Mouse (Mus musculus): Measurements from ENCODE around the gene Tent4a.
"Not testable (repeated sequence)": the region's sequence is repeated elsewhere in the genome, so short reads cannot be mapped to it uniquely, and the experiment has no call there.

Tent4a gene

GRCm38 (mm10) chr13:69534334-69534653 lies at the start of gene Tent4a:
Gene Tent4a, minus strand, starts transcription at chr13:69534617.
- DNase-seq (ENCODE audit: low spot score in 2 of 2), result no peak

GRCm38 (mm10) chr13:69583591-69583990 lies 49.2 kb upstream of the Tent4a start:
- DNase-seq (ENCODE audit: low spot score in 2 of 2), result no peak

GRCm38 (mm10) chr13:69582411-69582810 lies 48.0 kb upstream of the Tent4a start:
- DNase-seq (ENCODE audit: low spot score in 2 of 2), result no peak

DNA sequence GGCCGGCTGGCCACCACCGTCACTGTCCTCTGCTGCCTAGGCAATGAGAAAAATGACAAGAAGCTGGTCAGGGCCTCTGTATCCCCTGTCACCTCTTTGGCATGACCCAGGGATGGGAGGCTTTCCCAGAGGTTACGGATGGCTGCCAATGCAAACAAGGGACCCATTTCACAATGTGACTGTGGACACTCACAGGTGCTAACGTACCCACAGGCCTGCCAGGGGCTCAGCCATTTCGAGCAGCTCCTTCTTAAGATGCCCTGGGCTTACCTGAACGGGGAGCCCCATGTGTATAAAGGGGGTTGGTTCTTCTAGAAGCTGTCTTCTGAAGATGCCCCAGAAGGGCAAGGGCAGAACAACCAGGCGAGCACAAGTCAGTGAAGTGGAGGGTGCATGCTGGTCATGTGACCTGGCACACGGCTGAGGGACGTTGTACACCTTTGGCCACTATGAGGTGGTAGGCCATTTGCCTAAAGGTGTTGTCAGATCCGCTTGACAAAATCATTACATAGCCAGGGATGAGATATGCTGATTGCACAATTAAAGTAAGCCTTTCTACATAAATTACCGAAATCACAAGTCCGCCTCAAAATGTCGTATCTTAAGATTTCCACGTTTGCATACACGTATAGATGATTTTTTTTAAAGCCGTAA lies 42.9 kb upstream of the Tent4a start:
- DNase-seq (ENCODE audit: low spot score in 2 of 2), result no peak

- DNase-seq (ENCODE audit: low spot score in 2 of 2), result no peak
These were observed 42.3 kb upstream of the Tent4a start for GRCm38 (mm10) chr13:69576676-69577075.

DNA sequence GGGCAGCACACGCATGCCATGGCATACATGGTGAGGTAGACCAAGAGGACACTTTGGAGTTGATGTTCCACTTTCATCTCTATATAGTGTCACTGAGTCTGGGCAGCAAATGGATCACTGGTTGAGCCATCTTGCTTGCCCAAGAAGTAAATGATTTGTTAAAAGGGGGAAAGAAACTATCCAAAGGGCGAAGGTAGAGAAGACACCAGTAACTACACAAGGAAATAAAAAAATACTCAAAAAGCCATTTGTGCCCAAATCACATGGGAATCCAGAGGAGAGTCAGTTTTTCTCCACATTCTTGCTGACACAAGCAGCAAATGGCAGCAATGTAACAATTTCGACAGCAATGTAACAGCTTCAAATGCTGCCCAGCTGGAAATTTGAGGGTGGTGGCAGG lies 38.2 kb upstream of the Tent4a start:
- no peak for DNase-seq (ENCODE audit: low spot score in 2 of 2)

DNA sequence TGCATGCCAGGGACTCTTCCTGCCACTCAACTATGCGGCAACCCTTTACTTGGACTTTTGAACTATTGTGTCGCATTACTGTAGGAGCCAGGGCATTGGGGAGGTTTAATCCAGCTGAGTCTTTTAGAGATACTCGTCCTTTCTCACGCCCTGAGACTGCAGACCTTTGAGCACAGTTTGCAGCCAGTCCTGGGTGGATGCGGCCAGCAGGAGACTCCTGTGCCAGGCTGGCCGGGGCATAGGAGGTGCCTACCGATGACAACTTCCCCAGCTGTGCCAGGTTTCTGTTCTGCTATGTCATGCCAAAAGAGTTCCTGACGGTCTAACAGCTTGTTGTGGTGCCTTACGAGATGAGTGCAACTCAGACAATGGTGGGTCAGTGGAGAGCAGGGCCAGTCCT lies 34.8 kb upstream of the Tent4a start:
- DNase-seq (ENCODE audit: low spot score in 2 of 2), result no peak

GRCm38 (mm10) chr13:69565401-69565800 lies 31.0 kb upstream of the Tent4a start:
- DNase-seq (ENCODE audit: low spot score in 2 of 2), result not testable (repeated sequence)

- no peak for DNase-seq (ENCODE audit: low spot score in 2 of 2)
These were observed 30.2 kb upstream of the Tent4a start for GRCm38 (mm10) chr13:69564573-69564972.

GRCm38 (mm10) chr13:69563905-69564304 lies 29.5 kb upstream of the Tent4a start:
- DNase-seq (ENCODE audit: low spot score in 2 of 2), result no peak

DNA sequence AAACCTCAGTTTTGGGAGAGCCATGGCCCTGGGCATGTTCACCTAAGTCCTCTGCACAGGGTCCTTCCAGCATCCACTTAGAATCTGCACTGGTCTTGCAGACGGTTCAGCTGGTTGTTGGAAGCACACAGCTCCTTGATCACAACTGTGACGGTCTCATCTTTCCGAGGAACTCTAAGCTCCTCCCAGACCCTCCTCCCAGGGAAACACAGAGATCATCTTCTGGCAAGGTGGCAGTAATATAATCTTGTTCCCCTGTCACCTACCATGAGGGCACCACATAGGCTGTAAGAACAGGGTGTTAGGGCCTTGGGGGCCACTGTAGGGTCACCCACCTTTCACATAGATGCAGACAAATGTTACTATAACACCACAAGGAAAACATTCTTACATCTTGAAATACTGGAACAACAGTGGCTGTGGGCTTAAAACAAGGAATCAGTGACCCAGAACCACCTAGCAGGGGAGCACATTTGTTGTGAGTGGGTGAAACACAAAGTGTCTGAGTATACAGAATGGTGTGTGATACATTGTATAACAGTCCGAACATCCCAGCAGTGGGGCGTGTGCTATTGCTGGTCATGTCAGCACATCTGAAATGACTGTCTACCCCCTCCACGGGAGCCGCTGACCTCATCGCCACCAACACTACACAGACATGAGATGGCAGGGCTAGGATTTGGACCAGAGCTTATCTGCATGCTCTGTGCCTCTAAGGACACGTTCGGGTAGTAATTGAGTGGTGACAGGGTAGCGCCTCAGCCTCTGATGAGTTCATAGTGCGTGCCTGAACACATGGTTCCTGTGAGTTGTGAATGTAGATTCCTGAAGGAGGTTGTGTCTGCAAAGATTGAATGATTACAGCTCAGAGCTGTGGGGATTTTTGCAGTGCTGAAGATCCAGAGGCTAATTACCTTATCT lies 28.5 kb upstream of the Tent4a start:
- DNase-seq (ENCODE audit: low spot score in 2 of 2), result no peak

DNA sequence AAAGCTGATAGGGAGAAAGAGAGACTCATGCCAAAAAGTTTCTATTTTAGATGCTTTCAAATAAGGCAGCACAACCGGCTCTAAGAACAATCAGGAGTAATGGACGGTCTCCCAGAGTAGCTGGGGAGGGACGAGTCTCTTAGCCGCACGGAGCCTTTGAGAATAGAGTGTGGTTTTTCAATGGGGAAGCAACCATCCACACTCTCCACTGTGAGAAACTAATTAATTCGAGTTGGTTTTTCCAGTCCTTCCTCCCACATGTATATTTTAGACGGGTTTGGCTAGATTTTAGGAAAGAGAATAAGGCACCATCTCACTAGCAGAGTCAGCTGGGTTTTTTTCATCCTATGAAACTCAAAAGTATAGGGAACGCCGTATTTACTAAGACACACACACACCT lies 27.6 kb upstream of the Tent4a start:
- no peak for DNase-seq (ENCODE audit: low spot score in 2 of 2)

DNA sequence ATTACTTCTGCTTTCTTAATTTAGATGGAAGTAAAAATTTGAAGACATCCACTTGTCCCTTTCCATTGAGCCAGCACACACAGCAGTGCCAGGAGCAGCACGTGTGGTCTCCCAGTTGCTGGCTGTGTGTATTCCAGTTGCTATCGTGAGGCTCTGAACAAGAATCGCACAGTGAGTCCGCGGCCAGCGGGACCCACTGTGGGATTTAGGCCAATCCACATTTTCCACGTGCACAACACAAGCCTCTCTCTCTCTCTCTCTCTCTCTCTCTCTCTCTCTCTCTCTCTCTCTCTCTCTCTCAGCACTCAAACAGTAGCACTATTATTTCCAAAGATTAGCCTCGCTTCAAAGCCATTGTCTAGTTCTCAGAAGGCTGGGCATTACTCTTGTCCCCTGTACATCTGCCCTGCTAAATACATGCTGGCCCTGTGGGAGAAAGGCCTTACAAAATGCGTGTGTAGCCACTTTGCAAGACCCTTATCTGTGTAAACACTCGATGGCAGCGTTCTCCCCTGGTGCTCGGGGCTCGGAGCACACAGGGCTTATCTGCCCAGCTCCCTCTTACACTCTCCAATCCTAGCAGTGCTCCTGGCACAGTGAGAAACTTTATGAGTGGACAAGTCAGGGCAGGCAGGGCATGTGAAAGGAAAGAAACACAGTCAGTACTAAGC lies 25.0 kb upstream of the Tent4a start:
- DNase-seq (ENCODE audit: low spot score in 2 of 2), result peak in 1 of 2 experiments; percentile 56

DNA sequence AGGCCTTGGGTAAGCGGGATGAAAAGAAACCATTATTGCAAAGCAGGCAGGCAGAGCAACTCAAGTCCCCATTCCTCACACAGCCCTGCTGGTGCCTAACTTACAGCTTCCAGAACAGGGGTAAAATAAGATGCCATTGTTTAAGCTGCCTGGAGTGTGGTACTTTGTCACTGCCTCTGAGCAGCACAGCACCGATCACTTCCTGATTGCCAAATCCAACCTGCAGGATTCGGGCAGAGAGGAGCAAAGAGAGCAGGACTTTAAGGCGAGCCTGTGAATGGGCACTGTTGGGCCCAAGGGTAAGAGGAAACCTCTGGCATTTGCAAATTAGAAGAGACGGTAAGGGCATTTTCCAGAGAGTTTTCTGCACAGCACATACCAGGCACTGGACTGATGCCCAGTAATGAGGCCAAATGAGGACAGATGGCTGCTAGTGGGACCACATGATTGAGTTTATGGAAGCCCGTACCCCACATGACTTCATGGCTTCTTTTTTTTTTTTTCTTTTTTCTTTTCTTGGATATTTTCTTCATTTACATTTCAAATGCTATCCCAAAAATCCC lies 23.8 kb upstream of the Tent4a start:
- DNase-seq (ENCODE audit: low spot score in 2 of 2), result no peak

- no peak for DNase-seq (ENCODE audit: low spot score in 2 of 2)
These were observed 22.3 kb upstream of the Tent4a start for GRCm38 (mm10) chr13:69556728-69557127.

DNA sequence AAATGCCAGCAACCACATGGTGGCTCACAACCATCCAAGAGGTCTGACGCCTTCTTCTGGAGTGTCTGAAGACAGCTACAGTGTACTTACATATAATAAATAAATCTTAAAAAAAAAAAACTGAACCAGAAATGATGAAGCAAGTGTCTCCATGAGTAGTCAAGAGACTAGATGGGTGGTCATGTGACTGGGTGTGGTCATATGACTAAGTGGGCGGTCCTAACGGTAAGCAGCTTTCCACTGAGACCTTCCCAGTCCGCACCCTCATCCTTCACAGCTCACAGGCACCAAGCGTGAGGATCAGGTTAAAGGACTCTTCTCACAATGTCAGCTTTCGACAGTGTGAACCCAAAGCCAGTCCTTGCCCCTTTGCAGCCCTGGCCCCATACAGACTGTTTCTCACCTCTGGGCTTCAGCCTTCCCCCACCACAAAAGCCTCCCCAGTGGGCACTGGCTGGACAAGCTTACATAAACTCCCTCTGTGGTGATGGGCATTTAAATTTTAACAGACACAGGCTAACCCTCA lies 21.6 kb upstream of the Tent4a start:
- DNase-seq (ENCODE audit: low spot score in 2 of 2), result no peak

GRCm38 (mm10) chr13:69555045-69555444 lies 20.6 kb upstream of the Tent4a start:
- no peak for DNase-seq (ENCODE audit: low spot score in 2 of 2)

GRCm38 (mm10) chr13:69554255-69554654 lies 19.8 kb upstream of the Tent4a start:
- no peak for DNase-seq (ENCODE audit: low spot score in 2 of 2)

DNA sequence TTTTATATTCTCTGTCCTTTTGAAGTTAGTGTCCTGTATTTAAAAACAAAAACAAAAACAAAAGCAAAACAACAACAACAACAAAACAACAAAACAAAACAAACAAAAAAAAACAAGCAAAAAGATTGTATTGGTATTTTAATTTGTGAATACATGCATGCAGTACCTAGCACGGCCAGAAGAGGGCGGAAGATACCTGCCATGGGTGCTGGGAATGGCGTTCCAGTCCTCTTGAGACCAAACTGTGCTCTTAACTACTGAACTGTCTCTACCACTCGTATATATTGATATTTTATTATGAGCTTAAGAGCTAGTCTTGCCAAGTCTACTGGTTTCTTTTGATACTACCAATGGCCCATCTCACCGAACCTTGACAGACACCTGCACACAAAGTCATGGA lies 18.6 kb upstream of the Tent4a start:
- DNase-seq (ENCODE audit: low spot score in 2 of 2), result no peak

GRCm38 (mm10) chr13:69550831-69551230 lies 16.4 kb upstream of the Tent4a start:
- no peak for DNase-seq (ENCODE audit: low spot score in 2 of 2)

GRCm38 (mm10) chr13:69549980-69550379 lies 15.6 kb upstream of the Tent4a start:
- no peak for DNase-seq (ENCODE audit: low spot score in 2 of 2)
